Mouse (Mus musculus) ovary, postnatal 10 days (tissue): ENCODE measurements around the gene Arhgap24.
A peak's percentile ranks its signal among the peaks of the same experiment; 100 is the strongest.
"Not testable (repeated sequence)": the region's sequence is repeated elsewhere in the genome, so short reads cannot be mapped to it uniquely, and the experiment has no call there.

Experiments used
- DNase-seq: peaks from one replicate; pipeline ENCODE4 v3.0.0; 2022; ENCODE audit warnings: low spot score

The Arhgap24 gene

GRCm38 (mm10) chr5:102802833-102803232 is 321.6 kb downstream of the Arhgap24 start:
- no peak for DNase-seq

GRCm38 (mm10) chr5:102803675-102804074 is 322.5 kb downstream of the Arhgap24 start:
- DNase-seq, result no peak

GRCm38 (mm10) chr5:102807518-102807917 is 326.3 kb downstream of the Arhgap24 start:
- no peak for DNase-seq

DNA sequence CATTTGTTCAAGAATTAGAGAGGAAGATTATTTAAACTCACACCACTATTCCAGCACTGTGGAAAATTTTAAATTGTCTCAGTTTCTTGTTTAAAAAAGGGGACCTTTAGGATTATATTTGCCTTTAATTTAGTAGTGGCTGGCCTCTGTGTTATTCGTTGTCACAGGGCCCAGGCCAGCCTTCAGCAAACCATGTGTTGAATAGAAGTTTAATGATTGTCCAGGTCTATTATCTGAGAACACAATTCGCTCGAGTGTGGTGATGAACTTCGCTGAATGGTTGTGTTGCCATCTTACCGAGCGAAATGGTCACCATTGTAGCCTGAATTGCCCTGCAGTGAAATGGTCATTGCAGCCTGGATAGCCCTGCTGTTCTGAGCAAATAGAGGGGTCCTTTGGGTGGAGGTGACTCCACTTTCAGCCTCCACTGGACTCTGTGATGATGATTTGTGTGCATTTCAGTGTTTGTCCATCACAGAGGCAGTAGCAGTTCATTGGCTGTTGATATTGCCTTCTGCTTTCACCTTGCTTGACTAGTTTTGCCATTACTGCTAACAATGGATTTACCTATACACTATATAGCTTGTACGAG is 329.3 kb downstream of the Arhgap24 start:
- no peak for DNase-seq

- DNase-seq, result no peak
Observed at GRCm38 (mm10) chr5:102813271-102813670, 332.1 kb downstream of the Arhgap24 start.

DNA sequence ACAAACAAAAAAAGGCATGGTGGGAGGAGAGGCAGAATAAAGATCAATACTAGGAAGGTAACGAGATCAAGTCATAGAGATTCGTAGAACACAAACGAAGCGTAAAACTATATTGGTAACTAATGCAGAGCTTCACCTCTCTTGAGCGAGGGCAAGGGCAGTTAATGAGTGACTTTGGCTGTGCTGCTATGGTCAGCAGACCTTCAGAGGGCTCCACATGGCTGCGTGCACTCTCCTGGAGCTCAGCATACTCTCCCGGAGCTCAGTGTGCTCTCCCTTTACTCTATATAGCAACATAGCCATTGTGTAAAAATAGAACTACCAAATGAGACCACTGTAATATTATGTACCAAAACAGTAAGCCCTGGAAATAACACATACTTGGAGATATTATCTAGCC is 336.4 kb downstream of the Arhgap24 start:
- no peak for DNase-seq

DNA sequence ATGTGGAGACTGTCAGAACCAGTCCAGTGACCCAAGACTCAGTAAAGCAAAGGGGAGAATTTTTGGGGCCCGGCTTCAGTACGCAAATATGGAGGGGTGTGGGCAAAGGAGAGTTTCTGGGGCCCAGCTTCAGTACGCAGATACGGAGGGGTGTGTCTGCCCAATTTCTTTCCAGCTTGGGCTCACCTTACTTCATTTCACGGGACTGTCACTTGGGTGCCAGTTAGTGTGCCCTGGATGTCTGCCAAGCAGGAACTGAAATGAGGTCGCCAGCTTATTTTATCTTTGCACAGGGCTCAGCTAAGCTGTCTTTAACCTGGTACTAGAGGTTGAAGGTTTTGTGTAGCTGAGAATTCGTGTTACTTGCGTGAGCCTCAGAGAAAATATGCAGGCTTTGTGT is 344.3 kb downstream of the Arhgap24 start:
- no peak for DNase-seq

DNA sequence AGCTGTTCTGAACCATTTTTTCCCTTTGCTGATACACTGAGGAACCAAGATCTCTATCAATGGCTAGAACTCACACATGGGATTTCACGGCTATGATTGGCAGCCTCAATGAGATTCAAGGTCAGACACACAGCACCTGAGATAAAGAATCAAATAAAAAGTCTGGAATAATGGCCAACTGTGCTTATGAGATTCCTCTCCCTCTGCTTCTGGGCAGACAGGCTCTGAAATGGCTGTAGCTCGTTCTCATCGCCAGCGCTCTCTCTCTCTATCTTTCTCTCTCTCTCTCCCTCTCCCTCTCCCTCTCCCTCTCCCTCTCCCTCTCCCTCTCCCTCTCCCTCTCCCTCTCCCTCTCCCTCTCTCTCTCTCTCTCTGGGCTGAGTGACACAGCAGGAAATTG is 357.9 kb downstream of the Arhgap24 start:
- no peak for DNase-seq

GRCm38 (mm10) chr5:102843934-102844709 is 362.9 kb downstream of the Arhgap24 start:
- no peak for DNase-seq

DNA sequence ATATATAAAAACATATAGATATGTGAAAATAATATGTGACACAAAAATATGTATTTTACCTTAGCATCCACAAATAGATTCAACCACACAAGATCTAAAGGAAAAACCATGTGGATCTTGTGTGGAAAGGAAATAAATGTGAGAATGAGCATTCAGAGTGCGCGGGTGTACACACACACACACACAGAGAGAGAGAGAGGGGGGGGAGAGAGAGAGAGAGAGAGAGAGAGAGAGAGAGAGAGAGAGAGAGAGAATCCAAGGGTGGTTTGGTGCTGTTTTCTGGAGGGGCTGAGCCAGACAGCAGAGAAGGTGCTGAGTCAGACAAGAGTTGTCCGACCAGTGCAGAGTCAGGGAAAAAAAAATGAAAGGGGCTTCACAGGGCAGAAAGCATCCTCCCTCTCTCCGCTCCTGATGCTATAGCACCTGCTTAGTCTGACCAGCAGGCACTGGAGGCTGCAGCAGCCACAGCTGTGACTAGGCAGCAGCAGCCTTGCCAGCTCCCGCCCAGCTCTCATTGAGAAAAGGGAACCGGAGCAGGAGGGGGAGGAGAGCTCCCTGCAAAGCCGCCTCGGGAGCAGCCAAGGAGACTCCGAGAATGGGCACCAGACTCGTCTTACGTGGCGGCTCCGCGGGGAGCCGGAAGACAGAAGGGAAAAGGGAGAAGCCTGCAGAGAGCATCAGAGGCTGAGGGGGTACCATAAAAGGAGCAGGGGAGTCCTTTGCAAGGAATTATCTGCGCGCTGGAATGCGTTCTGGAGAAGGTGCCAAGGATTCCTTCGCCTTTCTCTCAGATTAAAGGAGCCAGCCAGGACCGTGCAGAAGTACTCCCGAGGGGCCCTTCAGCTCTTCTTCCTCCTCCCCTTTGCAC is 363.8 kb downstream of the Arhgap24 start:
- peak; percentile 54 for DNase-seq

DNA sequence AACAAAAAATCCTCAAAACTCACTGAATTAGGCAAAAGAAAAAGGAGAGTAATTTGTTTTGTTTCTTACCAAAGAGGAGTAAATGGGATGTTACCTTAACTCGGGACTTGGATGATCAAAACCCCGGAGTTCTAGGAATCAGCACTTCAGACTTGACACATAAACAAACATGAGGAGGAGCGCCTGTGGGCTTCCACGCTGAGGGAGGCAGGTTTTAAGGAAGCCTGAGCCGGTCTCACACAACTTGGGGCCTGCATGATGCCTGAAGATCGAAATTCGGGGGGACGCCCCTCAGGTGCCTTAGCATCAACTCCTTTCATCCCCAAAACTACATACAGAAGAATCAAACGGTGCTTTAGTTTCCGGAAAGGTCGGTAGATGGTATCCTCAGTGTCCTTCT is 364.6 kb downstream of the Arhgap24 start:
- no peak for DNase-seq

DNA sequence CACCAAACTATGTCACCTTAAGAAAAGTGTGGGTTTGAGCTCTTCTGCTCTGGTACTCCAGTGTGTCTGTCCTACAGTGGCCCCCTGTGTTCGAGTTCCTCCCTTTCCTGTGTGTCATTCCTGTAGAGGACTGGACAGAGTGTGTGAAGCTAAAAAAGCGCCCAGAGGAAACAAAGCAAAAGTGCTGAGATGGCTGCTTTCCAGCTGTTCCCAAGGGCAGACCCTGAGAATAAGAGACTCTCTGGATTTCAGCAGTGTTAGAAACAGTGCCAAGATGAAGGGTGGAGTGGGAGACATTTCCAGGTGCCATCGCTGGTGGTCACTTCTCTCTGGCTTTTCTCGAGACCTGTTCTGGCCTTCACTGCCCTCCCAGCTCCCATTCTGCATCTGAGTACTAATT is 366.7 kb downstream of the Arhgap24 start:
- no peak for DNase-seq

- DNase-seq, result no peak
Observed at GRCm38 (mm10) chr5:102851761-102852160, 370.6 kb downstream of the Arhgap24 start.

DNA sequence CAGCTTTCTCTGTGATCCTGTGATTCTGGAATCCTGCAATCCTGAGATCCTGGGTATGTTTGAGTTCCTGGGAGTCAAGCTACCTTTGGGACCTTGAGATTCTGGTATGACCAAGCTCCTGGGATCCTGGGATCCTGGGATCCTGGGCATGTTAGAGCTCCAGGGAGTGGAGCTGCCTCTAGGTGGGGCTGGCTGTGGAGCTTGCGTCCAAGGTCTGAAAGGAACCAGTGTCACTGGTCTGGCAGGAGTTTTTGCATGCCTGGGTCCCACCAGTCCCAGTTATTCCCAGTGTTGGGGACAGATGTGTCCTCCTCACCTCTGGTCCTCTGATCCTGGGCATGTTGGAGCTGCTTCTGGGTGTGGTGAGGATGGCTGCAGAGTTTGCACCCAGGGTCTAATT is 372.6 kb downstream of the Arhgap24 start:
- DNase-seq, result no peak

DNA sequence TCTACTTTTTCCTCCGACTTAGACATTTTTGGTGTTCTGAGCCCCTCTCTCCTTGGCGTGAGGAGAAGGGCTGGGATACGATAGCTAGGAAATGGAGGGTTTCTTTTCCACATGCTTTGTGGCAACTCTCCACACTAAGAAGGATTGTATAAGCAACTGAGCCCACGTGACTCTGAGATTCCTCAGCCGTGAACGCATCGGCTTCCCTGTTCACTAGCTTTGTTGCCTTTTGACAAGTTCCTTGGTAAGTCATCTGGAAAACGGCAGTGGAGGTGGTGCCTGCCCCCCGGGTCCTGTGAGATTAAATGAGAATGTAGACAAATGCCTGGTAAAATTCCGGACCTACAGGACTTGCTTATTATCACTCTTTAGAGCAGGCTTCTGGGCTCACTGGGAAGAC is 374.6 kb downstream of the Arhgap24 start:
- no peak for DNase-seq

GRCm38 (mm10) chr5:102858047-102858446 is 376.9 kb downstream of the Arhgap24 start:
- no peak for DNase-seq

DNA sequence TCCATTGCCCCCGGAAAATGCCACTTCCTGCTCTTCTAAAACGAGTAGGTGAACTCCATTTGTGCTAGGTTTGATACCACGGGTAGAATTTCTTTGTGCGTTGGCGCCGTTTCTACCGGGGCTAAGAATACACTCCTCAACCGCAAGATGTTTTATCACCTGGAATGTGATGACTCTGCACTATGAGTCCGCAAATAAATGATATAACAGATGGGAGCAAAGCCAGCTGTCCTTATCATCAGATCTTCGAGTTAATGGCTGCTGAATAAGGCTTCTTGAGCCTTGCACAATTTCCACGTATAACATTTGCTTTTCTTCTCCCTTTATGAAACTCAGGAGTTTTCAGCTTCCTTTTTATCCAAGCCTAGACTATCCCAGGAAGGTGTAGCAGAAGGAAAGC is 378.6 kb downstream of the Arhgap24 start:
- no peak for DNase-seq

DNA sequence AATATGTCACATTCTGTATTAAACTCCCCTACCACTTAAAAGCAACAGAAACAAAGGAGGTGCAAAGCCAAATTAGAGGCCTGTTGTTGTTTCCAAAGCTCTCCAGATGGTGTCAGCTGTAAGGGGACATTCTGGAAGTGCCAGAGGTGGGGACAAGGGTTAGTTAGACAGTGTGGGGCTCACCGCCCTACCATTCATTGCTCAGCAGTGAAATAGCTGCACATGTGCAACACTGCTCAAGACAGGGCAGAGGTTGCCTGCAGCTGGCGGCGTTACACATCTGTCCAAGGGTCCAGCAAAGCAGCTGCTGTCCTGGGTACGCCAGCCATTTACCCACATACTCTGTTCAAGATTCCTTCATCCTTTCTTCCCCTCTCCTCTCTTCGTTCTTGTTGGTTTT is 387.0 kb downstream of the Arhgap24 start:
- no peak for DNase-seq

DNA sequence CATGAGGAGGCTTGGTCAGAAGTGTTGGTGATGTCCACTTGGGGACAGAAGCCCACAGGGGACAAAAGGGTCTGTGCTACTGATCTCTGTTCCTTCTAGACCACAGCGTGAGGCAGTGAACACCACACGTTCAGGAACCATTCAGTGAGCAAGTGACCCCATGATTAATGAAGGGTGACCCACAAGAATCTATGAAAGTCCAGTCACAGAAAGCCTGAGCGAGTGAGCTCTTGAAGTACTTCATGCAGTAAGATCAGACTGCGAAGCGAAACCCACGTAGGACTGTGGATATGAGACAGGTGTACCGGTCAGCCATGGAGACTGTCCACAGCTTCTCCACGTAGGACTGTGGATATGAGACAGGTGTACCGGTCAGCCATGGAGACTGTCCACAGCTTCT is 391.8 kb downstream of the Arhgap24 start:
- not testable (repeated sequence) for DNase-seq

DNA sequence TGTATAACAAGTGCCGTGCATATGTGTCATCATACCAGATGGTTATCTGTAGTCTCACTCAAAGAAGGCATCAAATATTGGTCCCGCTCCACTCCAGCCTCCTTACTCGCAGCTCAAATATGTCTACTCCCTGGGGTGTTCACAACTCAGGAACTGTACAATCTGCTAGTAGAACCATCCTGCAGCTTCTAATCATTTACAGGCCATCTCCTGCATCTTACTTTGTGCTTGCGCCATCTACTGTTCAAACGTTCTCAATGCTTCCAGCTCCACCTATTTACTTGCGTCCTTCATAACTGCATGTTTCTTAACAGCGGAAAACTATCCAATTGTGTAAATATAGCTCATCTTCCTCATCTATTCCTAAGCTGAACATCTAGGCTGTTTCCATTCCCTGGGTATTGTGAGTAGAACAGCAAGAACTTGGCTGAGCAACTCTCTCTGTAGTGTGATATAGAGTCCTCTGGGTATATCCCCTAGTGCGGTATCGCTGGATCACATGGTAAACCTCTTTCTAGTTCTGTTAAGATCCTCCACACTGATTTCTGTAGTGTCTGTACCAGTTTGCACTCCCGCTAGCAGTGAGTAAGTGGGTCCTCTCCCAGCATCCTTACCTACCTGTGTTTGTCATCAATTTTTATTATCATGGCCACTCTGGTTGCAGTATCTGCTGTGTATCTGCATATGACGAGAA is 393.6 kb downstream of the Arhgap24 start:
- DNase-seq, result no peak

GRCm38 (mm10) chr5:102875628-102876027 is 394.4 kb downstream of the Arhgap24 start:
- DNase-seq, result no peak

GRCm38 (mm10) chr5:102888482-102889162 is 407.4 kb downstream of the Arhgap24 start:
- DNase-seq, result no peak
